Mouse (Mus musculus) retina, adult 2 months (tissue): ENCODE measurements around the gene Grb2.

Source experiments
- DNase-seq: peaks from one replicate; pipeline ENCODE4 v3.0.0-alpha.2; 2012; ENCODE audit warnings: low read depth, low spot score

The Grb2 gene

GRCm38 (mm10) chr11:115627705-115628464, 80.5 kb downstream of the Grb2 start, which contains the start of gene Slc25a19:
Gene Slc25a19, minus strand, starts transcription at chr11:115628295.
- DNase-seq: peak; percentile 99

- no peak for DNase-seq
Measured at GRCm38 (mm10) chr11:115626824-115627616, 81.4 kb downstream of the Grb2 start.

- no peak for DNase-seq
Measured at GRCm38 (mm10) chr11:115625877-115626276, 82.5 kb downstream of the Grb2 start.

- DNase-seq: no peak
Measured at GRCm38 (mm10) chr11:115623487-115624070, 84.8 kb downstream of the Grb2 start.

GRCm38 (mm10) chr11:115619949-115620348, 88.4 kb downstream of the Grb2 start:
- no peak for DNase-seq

- DNase-seq: no peak
Measured at GRCm38 (mm10) chr11:115618732-115619516, 89.5 kb downstream of the Grb2 start.

GRCm38 (mm10) chr11:115618001-115618400, 90.4 kb downstream of the Grb2 start:
- no peak for DNase-seq

GRCm38 (mm10) chr11:115616893-115617292, 91.5 kb downstream of the Grb2 start:
- no peak for DNase-seq

- no peak for DNase-seq
Measured at GRCm38 (mm10) chr11:115616371-115616770, 92.0 kb downstream of the Grb2 start.

- no peak for DNase-seq
Measured at GRCm38 (mm10) chr11:115615875-115616274, 92.5 kb downstream of the Grb2 start.

GRCm38 (mm10) chr11:115615108-115615825, 93.1 kb downstream of the Grb2 start:
- no peak for DNase-seq

GRCm38 (mm10) chr11:115614346-115615107, 93.9 kb downstream of the Grb2 start:
- no peak for DNase-seq

GRCm38 (mm10) chr11:115613138-115613945, 95.1 kb downstream of the Grb2 start:
- no peak for DNase-seq

- DNase-seq: peak; percentile 81
Measured at GRCm38 (mm10) chr11:115612410-115613137, 95.8 kb downstream of the Grb2 start, which contains the start of gene Mif4gd. Gene Mif4gd, minus strand, starts transcription at chr11:115612969.

GRCm38 (mm10) chr11:115612059-115612409, 96.4 kb downstream of the Grb2 start:
- no peak for DNase-seq

- no peak for DNase-seq
Measured at GRCm38 (mm10) chr11:115611173-115611572, 97.2 kb downstream of the Grb2 start.

GRCm38 (mm10) chr11:115609576-115609975, 98.8 kb downstream of the Grb2 start:
- no peak for DNase-seq
